Mouse (Mus musculus) liver, embryonic 14.5 days (tissue): ENCODE measurements around the gene Clpp.

ENCODE experiments used
- CTCF ChIP-seq: IDR thresholded peaks from 2 replicates; pipeline ENCODE4 v1.5.1; 2016; ENCODE audit warnings: antibody characterized with exemption, low read depth, control low read depth
- EP300 ChIP-seq: IDR thresholded peaks from 2 replicates; pipeline ENCODE4 v1.6.1; 2016; ENCODE audit warnings: antibody characterized with exemption, low read depth

DNA sequence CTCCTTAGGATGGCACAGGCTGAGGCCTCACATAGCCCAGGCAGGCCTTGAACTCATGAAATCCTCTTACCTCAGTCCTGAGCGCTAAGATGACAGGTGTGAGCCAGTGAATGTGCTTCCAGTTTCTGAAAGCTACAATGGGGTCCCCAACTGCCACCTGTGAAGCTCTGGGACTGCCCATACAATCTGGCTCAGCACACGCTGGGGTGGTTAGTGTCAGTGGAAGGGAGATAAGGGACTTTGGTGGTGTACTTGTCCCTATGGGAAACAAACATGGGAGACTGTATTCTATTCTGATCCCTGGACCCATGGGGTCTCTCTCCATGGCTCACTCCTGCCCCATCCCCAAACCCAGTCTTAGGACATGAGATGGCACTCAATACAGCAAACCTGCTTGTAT is 29.6 kb downstream of the Clpp start:
- TF ChIP-seq CTCF (no peak), EP300 (peak; percentile 91)
